Comparison of ENCODE assay signal across 21 mouse cellular contexts in the genomic region with DNA sequence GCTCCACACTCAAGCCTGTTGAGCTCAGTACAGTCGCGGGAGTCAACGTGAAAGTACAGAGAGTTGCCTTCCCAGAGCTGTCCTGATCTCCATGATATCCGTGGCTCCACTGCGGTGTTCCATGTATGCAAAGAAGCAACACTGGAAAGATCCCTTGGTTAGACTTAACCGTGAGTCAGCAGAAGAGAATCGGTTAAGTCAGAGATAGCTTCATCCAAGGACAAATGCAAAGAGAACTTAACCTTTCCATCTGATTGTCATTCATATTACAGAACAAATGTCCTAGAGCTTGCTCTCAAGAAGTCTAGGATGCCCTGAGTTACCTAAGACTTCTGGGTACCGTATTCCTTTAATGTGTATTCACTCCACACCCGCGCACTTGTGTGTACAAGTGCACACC. TPM values are rescaled to one million over a fixed set of nuclear protein-coding genes. Genes with fewer than 3 reads are reported as not detected.
DNase-seq lines count a peak whose midpoint lies in the region; ATAC-seq and TF ChIP-seq lines count a peak whose summit lies in the region.
"Had no signal": no experiment of that assay in that cellular context is flagged by ENCODE, and none has a peak within 500 bp of the region (broad histone marks: within the 10 kb centered on the region; RNA-seq: fewer than 3 reads in every experiment).

No protein-coding gene starts in this region.

- no peaks in the 10 kb centered on the region for H3K9me3 ChIP-seq in liver, postnatal 0 days (ENCODE audit: low read length)
- H3K9me3 ChIP-seq in heart, embryonic 10.5 days: no peaks in the 10 kb centered on the region
- H3K9me3 ChIP-seq: embryonic facial prominence, embryonic 10.5 days; embryonic facial prominence, embryonic 12.5 days; forebrain, embryonic 13.5 days; forebrain, embryonic 15.5 days; G1E had no signal

- no peak for TF ChIP-seq CTCF in liver, postnatal 0 days (IDR thresholded peaks at IDR 0.05; ENCODE audit: low read depth)

- H3K4me3 ChIP-seq in liver, postnatal 0 days (ENCODE audit: low read depth, low read length): no peak overlapping the region
- no peak overlapping the region for H3K4me3 ChIP-seq in heart, embryonic 10.5 days
- H3K4me3 ChIP-seq: embryonic facial prominence, embryonic 10.5 days; embryonic facial prominence, embryonic 12.5 days; forebrain, embryonic 13.5 days; forebrain, embryonic 15.5 days had no signal

- peak; percentile 67 for DNase-seq in ES-CJ7 (ENCODE audit: low read depth, low spot score)
- DNase-seq in R1 (ENCODE audit: low read depth, low spot score): peak; percentile 82
- no peak for DNase-seq in liver, postnatal 0 days
- no peak for DNase-seq in heart, embryonic 10.5 days (ENCODE audit: low spot score)
- no peak for DNase-seq in layer of hippocampus, postnatal 36 days
- DNase-seq: adrenal gland, adult 8-10 months; adrenal gland, postnatal 14 days; adrenal gland, postnatal 36 days; cerebellum, adult 11-12 months; cerebellum, adult 2 months; cerebellum, adult 9-10 months; cerebellum, postnatal 10 days; cerebellum, postnatal 25 days had no signal

- TF ChIP-seq EP300 in liver, postnatal 0 days (IDR thresholded peaks at IDR 0.05; ENCODE audit: low read depth): no peak

- H3K36me3 ChIP-seq in liver, postnatal 0 days (replicated peaks; ENCODE audit: insufficient read depth, low read length): peaks cover 45% of the 10 kb centered on the region
- H3K36me3 ChIP-seq in heart, embryonic 10.5 days: peaks cover 54% of the 10 kb centered on the region

- H3K27ac ChIP-seq in liver, postnatal 0 days (ENCODE audit: low read depth): no peak overlapping the region
- no peak overlapping the region for H3K27ac ChIP-seq in heart, embryonic 10.5 days
- H3K27ac ChIP-seq: embryonic facial prominence, embryonic 10.5 days; embryonic facial prominence, embryonic 12.5 days; forebrain, embryonic 13.5 days; forebrain, embryonic 15.5 days had no signal

- H3K4me2 ChIP-seq in liver, postnatal 0 days (ENCODE audit: low read depth, low read length): no peak overlapping the region
- H3K4me2 ChIP-seq: embryonic facial prominence, embryonic 12.5 days; forebrain, embryonic 13.5 days; forebrain, embryonic 15.5 days had no signal

- H3K27me3 ChIP-seq in liver, postnatal 0 days (ENCODE audit: insufficient read depth, low read length): no peaks in the 10 kb centered on the region
- no peaks in the 10 kb centered on the region for H3K27me3 ChIP-seq in heart, embryonic 10.5 days (ENCODE audit: insufficient read depth, poor library complexity, severe bottlenecking)
- H3K27me3 ChIP-seq: embryonic facial prominence, embryonic 12.5 days; forebrain, embryonic 13.5 days; forebrain, embryonic 15.5 days; Patski had no signal

- H3K4me1 ChIP-seq in liver, postnatal 0 days (ENCODE audit: insufficient read depth): no peaks in the 10 kb centered on the region
- no peaks in the 10 kb centered on the region for H3K4me1 ChIP-seq in heart, embryonic 10.5 days
- H3K4me1 ChIP-seq: embryonic facial prominence, embryonic 10.5 days; embryonic facial prominence, embryonic 12.5 days; forebrain, embryonic 13.5 days; forebrain, embryonic 15.5 days had no signal

- 93% methylated on average over 10 of the region's 10 CpGs for WGBS in liver, postnatal 0 days (ENCODE audit: insufficient replicate concordance)
- WGBS in heart, embryonic 10.5 days: 93% methylated on average over 10 of the region's 10 CpGs

- ATAC-seq in liver, postnatal 0 days: no peak
- ATAC-seq: activated CD4-positive, CD25-positive, alpha-beta regulatory T cell, adult 4 months; forebrain, embryonic 13.5 days; forebrain, embryonic 15.5 days; Patski had no signal

- no peak overlapping the region for H3K9ac ChIP-seq in liver, postnatal 0 days (replicated peaks)
- H3K9ac ChIP-seq: embryonic facial prominence, embryonic 12.5 days; forebrain, embryonic 13.5 days; forebrain, embryonic 15.5 days had no signal

RNA-seq across cellular contexts. Expression of a gene that starts 17.7 kb away (rescaled TPM):
- 15.4 and 18.4 TPM in 2 replicates for polyA plus RNA-seq in liver, postnatal 0 days (2015; fragmentation: Nextera tagmentation; extraction: Ambion mirVana)
- polyA plus RNA-seq in heart, embryonic 10.5 days (2016; fragmentation: Nextera tagmentation; extraction: Ambion mirVana): 25.8 and 39.3 TPM in 2 replicates
- total RNA-seq in layer of hippocampus, postnatal 36 days (2021): 10 to 100 TPM; 32.0 to 33.5 TPM

RNA-seq across cellular contexts. Expression of a gene that starts 18.2 kb away (rescaled TPM):
- polyA plus RNA-seq in liver, postnatal 0 days (2015; fragmentation: Nextera tagmentation; extraction: Ambion mirVana): 19.1 and 23.8 TPM in 2 replicates
- polyA plus RNA-seq in heart, embryonic 10.5 days (2016; fragmentation: Nextera tagmentation; extraction: Ambion mirVana): 45.0 and 58.0 TPM in 2 replicates
- total RNA-seq in layer of hippocampus, postnatal 36 days (2021): 10 to 100 TPM; 87.1 to 93.6 TPM

RNA-seq across cellular contexts. Expression of a gene that starts 29.2 kb away (rescaled TPM):
- not detected in 2 replicates for polyA plus RNA-seq in liver, postnatal 0 days (2015; fragmentation: Nextera tagmentation; extraction: Ambion mirVana)
- 0.09 and 0.11 TPM in 2 replicates for polyA plus RNA-seq in heart, embryonic 10.5 days (2016; fragmentation: Nextera tagmentation; extraction: Ambion mirVana)
- 10 to 100 TPM; 50.6 to 52.1 TPM for total RNA-seq in layer of hippocampus, postnatal 36 days (2021)
- polyA plus RNA-seq: G1E, Patski had no signal

RNA-seq across cellular contexts. Expression of a gene that starts 30.9 kb away (rescaled TPM):
- 9.1 and 9.8 TPM in 2 replicates for polyA plus RNA-seq in liver, postnatal 0 days (2015; fragmentation: Nextera tagmentation; extraction: Ambion mirVana)
- polyA plus RNA-seq in heart, embryonic 10.5 days (2016; fragmentation: Nextera tagmentation; extraction: Ambion mirVana): 16.1 and 16.9 TPM in 2 replicates
- 10 to 100 TPM; 25.1 to 29.6 TPM for total RNA-seq in layer of hippocampus, postnatal 36 days (2021)

RNA-seq across cellular contexts. Expression of a gene that starts 47.9 kb away (rescaled TPM):
- polyA plus RNA-seq in liver, postnatal 0 days (2015; fragmentation: Nextera tagmentation; extraction: Ambion mirVana): 0.04 TPM in 1 of 2 replicates, not detected in the other
- 0.08 TPM in 1 of 2 replicates, not detected in the other for polyA plus RNA-seq in heart, embryonic 10.5 days (2016; fragmentation: Nextera tagmentation; extraction: Ambion mirVana)
- total RNA-seq in layer of hippocampus, postnatal 36 days (2021): 10 to 100 TPM; 35.0 to 40.9 TPM
- polyA plus RNA-seq: C2C12, G1E, Patski had no signal

Comparison
In these comparisons a context has a peak if more than half of its experiments do, and no peak if none do; other contexts are left out.
1. DNase-seq: peak in ES-CJ7 (single experiment) and R1 (single experiment); none in liver, postnatal 0 days (single experiment), heart, embryonic 10.5 days (single experiment) and layer of hippocampus, postnatal 36 days (0 of 2).